Mouse (Mus musculus): ENCODE measurements around the gene Ddx18. TPM values are rescaled to one million over a fixed set of nuclear protein-coding genes. Genes with fewer than 3 reads are reported as not detected.

Ddx18 gene
- polyA plus RNA-seq, 1 experiment from 2014 or later, result 61.4 TPM

DNA sequence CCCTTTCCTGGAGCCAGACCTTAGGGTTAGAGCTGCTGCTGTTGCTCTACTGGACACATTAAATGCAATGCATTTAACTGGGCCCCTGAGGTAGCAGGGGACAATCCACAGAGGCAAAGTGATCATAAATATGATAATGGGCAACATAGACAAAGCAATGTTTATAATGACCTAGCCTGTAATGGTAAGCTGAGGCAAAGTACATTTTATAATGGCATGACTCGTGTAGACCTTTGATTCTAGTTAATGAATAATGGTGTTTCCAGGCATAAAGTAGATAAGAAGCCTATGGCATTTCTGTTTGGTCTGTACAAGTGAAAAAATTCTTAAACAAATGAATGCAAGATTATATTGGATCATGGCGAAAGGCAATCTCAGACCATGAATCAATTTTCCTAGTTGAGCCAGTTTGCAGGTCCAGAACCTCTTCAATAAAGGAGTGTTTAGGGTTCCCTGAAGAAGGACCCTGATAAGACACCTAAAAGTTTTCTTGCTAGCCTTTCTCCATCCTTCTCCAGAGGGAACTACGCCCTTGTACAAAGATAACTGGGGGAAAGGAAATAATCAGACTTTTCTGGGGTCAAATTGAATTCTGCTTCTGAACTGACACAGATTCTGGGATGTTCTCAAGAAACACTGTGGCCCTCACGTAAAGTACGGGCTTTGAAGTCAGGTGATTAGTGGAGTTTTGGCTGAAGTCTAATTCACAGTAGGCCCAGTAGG, 13.5 kb upstream of the Ddx18 start:
- 87% methylated on average over 5 of the region's 5 CpGs for WGBS
- ATAC-seq (ENCODE audit: low read depth), result no peak

DNA sequence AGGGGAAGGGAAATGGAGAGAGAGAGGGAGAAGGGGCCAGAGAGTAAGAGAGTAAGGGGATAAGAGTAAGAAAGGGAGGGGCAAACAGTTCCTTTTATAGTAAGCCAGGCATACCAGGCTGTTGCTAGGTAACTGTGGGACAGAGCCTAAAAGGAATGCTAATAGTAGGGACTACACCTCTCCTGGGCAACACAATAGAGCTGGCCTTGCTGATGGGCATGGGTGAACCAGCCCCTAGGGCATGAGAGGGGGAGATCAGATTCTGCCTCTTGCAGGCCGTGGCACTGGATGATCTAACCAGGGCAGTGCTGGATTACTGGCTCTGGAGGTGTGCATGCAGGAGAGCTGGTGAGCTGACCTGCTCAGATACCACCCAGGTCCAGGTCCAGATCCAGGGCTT, 9.7 kb upstream of the Ddx18 start:
- 18% methylated on average over 1 of the region's 1 CpGs for WGBS
- ATAC-seq (ENCODE audit: low read depth), result peak; percentile 33; the same call in 1 of the 2 replicates
- Histone ChIP-seq H3K27ac (replicated peaks; ENCODE audit: low read depth, low read length) (no peak overlapping the region), H3K4me2 (ENCODE audit: low read depth, low read length) (no peak overlapping the region), H3K4me3 (ENCODE audit: low read depth, low read length) (no peak overlapping the region), H3K27me3 (replicated peaks; ENCODE audit: control insufficient read depth, insufficient read depth, low read length) (no peaks in the 10 kb centered on the region), H3K9me3 (ENCODE audit: control insufficient read depth, low read length) (no peaks in the 10 kb centered on the region), H3K9ac (ENCODE audit: low read depth, low read length) (no peak overlapping the region), H3K36me3 (ENCODE audit: control insufficient read depth, insufficient read depth, low read length) (no peaks in the 10 kb centered on the region), H3K4me1 (ENCODE audit: control insufficient read depth, insufficient read depth, low read length) (no peaks in the 10 kb centered on the region)
- no peak for DNase-seq (ENCODE audit: low spot score)

More for the DNA sequence above, 13.5 kb upstream of the Ddx18 start:
- H3K36me3 ChIP-seq (ENCODE audit: control insufficient read depth, insufficient read depth, low read length), result no peaks in the 10 kb centered on the region
- H3K4me2 ChIP-seq (ENCODE audit: low read depth, low read length), result no peak overlapping the region
- no peak overlapping the region for H3K9ac ChIP-seq (ENCODE audit: low read depth, low read length)
- no peaks in the 10 kb centered on the region for H3K4me1 ChIP-seq (ENCODE audit: control insufficient read depth, insufficient read depth, low read length)
- H3K27me3 ChIP-seq (replicated peaks; ENCODE audit: control insufficient read depth, insufficient read depth, low read length), result no peaks in the 10 kb centered on the region
- no peaks in the 10 kb centered on the region for H3K9me3 ChIP-seq (ENCODE audit: control insufficient read depth, low read length)
- H3K27ac ChIP-seq (replicated peaks; ENCODE audit: low read depth, low read length), result no peak overlapping the region
- DNase-seq (ENCODE audit: low spot score), result no peak
- no peak overlapping the region for H3K4me3 ChIP-seq (ENCODE audit: low read depth, low read length)

DNA sequence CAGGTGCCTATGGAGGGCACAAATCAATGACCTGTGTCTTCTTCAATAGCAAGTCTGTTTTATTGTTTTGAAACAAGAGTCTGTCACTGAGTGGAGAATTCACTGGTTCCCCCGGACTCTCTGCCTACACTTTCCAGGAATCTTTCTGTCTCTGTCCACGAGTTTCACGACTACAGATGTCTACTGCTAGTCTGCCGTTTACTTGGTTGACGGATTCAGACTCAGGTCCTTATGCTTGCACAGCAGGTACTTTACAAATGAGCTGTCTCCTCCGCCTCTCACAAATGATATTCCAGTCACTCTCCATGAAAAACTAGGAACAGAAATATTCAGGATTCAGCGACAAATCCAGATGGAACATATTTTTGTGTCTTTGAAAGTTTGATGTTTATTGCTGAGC, 2.7 kb upstream of the Ddx18 start:
- no peak overlapping the region for H3K4me2 ChIP-seq (ENCODE audit: low read depth, low read length)
- H3K4me3 ChIP-seq (ENCODE audit: low read depth, low read length), result no peak overlapping the region
- ATAC-seq (ENCODE audit: low read depth) (no peak), DNase-seq (ENCODE audit: low spot score) (no peak)
- peaks cover 2% of the 10 kb centered on the region; the same call in 1 of the 2 replicates for H3K36me3 ChIP-seq (ENCODE audit: control insufficient read depth, insufficient read depth, low read length)
- H3K9ac ChIP-seq (ENCODE audit: low read depth, low read length), result no peak overlapping the region
- 80% methylated on average over 7 of the region's 7 CpGs for WGBS
- H3K27ac ChIP-seq (replicated peaks; ENCODE audit: low read depth, low read length), result no peak overlapping the region
- no peaks in the 10 kb centered on the region for H3K27me3 ChIP-seq (replicated peaks; ENCODE audit: control insufficient read depth, insufficient read depth, low read length)
- no peaks in the 10 kb centered on the region for H3K9me3 ChIP-seq (ENCODE audit: control insufficient read depth, low read length)
- H3K4me1 ChIP-seq (ENCODE audit: control insufficient read depth, insufficient read depth, low read length), result peaks cover 6% of the 10 kb centered on the region; the same call in 1 of the 2 replicates

DNA sequence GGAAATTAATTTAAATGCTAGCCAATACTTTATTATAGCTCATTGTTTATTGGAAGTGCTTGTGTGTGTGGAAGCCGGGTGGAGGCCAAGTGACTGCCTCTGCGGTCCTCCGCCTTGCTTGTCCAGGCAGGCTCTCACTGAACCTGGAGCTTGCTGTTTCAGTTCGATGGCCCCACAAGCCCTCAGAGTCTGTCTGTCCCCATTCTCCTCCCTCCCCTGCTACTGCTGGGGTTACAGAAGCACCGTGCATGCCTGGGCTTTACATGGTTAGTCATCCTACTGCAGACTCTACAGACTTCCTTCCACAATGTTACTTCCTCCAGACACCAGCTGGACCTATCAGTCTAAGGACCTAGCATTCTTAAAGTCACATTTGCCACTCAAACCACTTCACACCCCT, 9.9 kb downstream of the Ddx18 start:
- Histone ChIP-seq H3K27me3 (replicated peaks; ENCODE audit: control insufficient read depth, insufficient read depth, low read length) (no peaks in the 10 kb centered on the region), H3K4me1 (ENCODE audit: control insufficient read depth, insufficient read depth, low read length) (no peaks in the 10 kb centered on the region), H3K36me3 (ENCODE audit: control insufficient read depth, insufficient read depth, low read length) (peaks cover 87% of the 10 kb centered on the region), H3K9ac (ENCODE audit: low read depth, low read length) (no peak overlapping the region), H3K9me3 (ENCODE audit: control insufficient read depth, low read length) (no peaks in the 10 kb centered on the region), H3K27ac (replicated peaks; ENCODE audit: low read depth, low read length) (no peak overlapping the region), H3K4me3 (ENCODE audit: low read depth, low read length) (no peak overlapping the region), H3K4me2 (ENCODE audit: low read depth, low read length) (no peak overlapping the region)
- ATAC-seq (ENCODE audit: low read depth), result no peak
- 95% methylated on average over 5 of the region's 5 CpGs for WGBS
- DNase-seq (ENCODE audit: low spot score), result no peak

DNA sequence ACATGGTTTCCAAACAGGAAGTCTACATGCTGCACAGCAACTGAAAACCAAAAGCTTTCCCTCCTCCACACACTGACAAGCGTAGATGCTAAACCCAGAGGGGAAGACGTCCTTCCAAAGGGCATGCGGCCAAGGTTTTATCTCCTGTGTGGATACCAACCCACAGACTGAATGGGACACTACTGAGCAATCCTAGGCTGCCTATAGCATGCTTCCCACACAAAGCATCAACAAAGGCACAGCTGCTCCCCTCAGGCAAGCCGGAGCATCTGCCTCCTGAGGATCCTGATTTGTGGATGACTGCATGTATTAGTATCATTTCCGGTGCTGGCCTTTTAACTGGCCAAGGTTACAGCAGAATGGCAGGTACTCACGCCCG, 16.3 kb downstream of the Ddx18 start:
- Histone ChIP-seq H3K36me3 (ENCODE audit: control insufficient read depth, insufficient read depth, low read length) (peaks cover 45% of the 10 kb centered on the region), H3K27ac (replicated peaks; ENCODE audit: low read depth, low read length) (no peak overlapping the region), H3K9me3 (ENCODE audit: control insufficient read depth, low read length) (no peaks in the 10 kb centered on the region), H3K27me3 (replicated peaks; ENCODE audit: control insufficient read depth, insufficient read depth, low read length) (no peaks in the 10 kb centered on the region), H3K4me2 (ENCODE audit: low read depth, low read length) (no peak overlapping the region), H3K4me1 (ENCODE audit: control insufficient read depth, insufficient read depth, low read length) (no peaks in the 10 kb centered on the region), H3K9ac (ENCODE audit: low read depth, low read length) (no peak overlapping the region), H3K4me3 (ENCODE audit: low read depth, low read length) (no peak overlapping the region)
- whole genome bisulfite sequencing, result 80% methylated on average over 7 of the region's 7 CpGs
- ATAC-seq (ENCODE audit: low read depth) (no peak), DNase-seq (ENCODE audit: low spot score) (no peak)

DNA sequence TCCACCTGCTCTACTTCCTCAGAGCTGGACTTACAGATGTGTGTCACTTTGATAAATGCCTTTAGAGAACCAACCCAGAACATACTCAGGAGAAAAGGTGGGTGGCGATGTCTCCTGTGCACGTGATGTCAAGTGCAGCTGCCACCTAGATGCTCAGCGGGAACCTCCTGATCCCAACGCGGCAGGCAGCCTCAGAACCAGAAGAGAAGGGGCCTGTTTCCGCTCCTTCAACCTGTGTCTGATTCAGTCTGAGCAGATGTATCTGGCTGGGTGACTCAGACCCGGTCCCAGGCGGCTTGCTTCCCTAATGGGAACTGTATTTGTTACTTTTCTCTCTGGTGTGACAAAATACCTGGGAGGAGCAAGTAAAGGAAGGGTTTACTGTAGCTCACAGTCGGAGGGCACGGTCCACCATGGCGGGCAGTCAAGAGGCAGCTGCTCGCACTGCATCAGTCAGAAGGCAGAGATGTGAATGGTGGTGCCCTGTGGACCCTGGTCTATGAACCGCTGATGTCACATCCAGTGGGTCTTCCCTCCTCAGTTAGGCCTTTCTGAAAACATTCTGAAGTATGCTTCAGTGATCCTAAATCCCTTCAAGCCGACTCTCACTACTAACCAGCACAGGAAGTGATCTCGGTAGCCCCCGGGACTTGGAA, 16.9 kb downstream of the Ddx18 start:
- no peak for DNase-seq (ENCODE audit: low spot score)
- H3K36me3 ChIP-seq (ENCODE audit: control insufficient read depth, insufficient read depth, low read length), result peaks cover 40% of the 10 kb centered on the region
- H3K9ac ChIP-seq (ENCODE audit: low read depth, low read length), result no peak overlapping the region
- no peaks in the 10 kb centered on the region for H3K9me3 ChIP-seq (ENCODE audit: control insufficient read depth, low read length)
- WGBS, result 84% methylated on average over 16 of the region's 16 CpGs
- no peak overlapping the region for H3K4me3 ChIP-seq (ENCODE audit: low read depth, low read length)
- H3K27ac ChIP-seq (replicated peaks; ENCODE audit: low read depth, low read length), result no peak overlapping the region
- no peak overlapping the region for H3K4me2 ChIP-seq (ENCODE audit: low read depth, low read length)
- H3K27me3 ChIP-seq (replicated peaks; ENCODE audit: control insufficient read depth, insufficient read depth, low read length), result no peaks in the 10 kb centered on the region
- no peak for ATAC-seq (ENCODE audit: low read depth)
- no peaks in the 10 kb centered on the region for H3K4me1 ChIP-seq (ENCODE audit: control insufficient read depth, insufficient read depth, low read length)

DNA sequence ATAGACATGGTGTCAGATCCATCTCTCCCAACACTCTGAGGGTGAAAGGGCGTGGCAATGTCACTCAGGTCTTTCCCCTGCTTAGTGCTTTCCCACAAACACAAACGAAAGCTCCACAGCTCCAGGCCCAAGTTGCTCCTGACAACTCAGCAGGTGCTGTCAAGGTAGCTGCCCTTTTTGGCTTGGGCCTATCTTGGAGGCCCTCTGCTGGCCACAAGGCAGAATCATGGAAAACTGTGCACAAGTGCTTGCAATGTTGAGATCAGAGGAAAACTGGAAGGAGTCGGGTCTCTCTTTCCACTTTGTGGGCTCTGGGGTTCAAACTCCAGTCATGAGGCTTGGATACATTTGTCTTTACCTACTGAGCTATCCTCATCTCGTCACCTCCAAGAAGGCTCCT, 18.3 kb downstream of the Ddx18 start:
- H3K27me3 ChIP-seq (replicated peaks; ENCODE audit: control insufficient read depth, insufficient read depth, low read length), result no peaks in the 10 kb centered on the region

DNA sequence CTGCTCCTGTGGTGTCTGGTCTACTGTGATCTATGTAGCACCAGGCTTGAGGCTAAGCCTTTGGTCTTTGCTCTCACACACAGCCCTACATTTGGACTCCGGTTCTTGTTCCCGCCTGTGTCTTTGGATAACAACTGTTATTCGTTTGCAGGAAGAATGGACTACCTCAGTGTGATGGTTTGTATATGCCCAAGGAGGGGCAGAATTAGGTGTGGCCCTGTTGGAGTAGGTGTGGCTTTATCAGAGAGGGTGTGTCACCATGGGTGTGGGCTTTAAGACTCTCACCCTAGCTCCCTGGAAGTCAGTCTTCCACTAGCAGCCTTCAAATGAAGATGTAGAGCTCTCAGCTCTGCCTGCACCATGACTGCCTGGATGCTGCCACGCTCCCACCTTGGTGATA, 19.1 kb downstream of the Ddx18 start:
- no peaks in the 10 kb centered on the region for H3K27me3 ChIP-seq (replicated peaks; ENCODE audit: control insufficient read depth, insufficient read depth, low read length)
- 90% methylated on average over 4 of the region's 4 CpGs for WGBS
- no peaks in the 10 kb centered on the region for H3K4me1 ChIP-seq (ENCODE audit: control insufficient read depth, insufficient read depth, low read length)
- H3K27ac ChIP-seq (replicated peaks; ENCODE audit: low read depth, low read length), result no peak overlapping the region
- no peak overlapping the region for H3K9ac ChIP-seq (ENCODE audit: low read depth, low read length)
- no peak overlapping the region for H3K4me2 ChIP-seq (ENCODE audit: low read depth, low read length)
- no peak for DNase-seq (ENCODE audit: low spot score)
- peaks cover 27% of the 10 kb centered on the region for H3K36me3 ChIP-seq (ENCODE audit: control insufficient read depth, insufficient read depth, low read length)
- H3K9me3 ChIP-seq (ENCODE audit: control insufficient read depth, low read length), result no peaks in the 10 kb centered on the region
- no peak for ATAC-seq (ENCODE audit: low read depth)
- no peak overlapping the region for H3K4me3 ChIP-seq (ENCODE audit: low read depth, low read length)

More for the DNA sequence above, 18.3 kb downstream of the Ddx18 start:
- no peak for DNase-seq (ENCODE audit: low spot score)
- no peak for ATAC-seq (ENCODE audit: low read depth)
- H3K9me3 ChIP-seq (ENCODE audit: control insufficient read depth, low read length), result no peaks in the 10 kb centered on the region
- H3K4me1 ChIP-seq (ENCODE audit: control insufficient read depth, insufficient read depth, low read length), result no peaks in the 10 kb centered on the region
- H3K4me2 ChIP-seq (ENCODE audit: low read depth, low read length), result no peak overlapping the region
- no peak overlapping the region for H3K9ac ChIP-seq (ENCODE audit: low read depth, low read length)
- WGBS, result 76% methylated on average over 4 of the region's 4 CpGs
- H3K36me3 ChIP-seq (ENCODE audit: control insufficient read depth, insufficient read depth, low read length), result peaks cover 32% of the 10 kb centered on the region
- no peak overlapping the region for H3K4me3 ChIP-seq (ENCODE audit: low read depth, low read length)
- no peak overlapping the region for H3K27ac ChIP-seq (replicated peaks; ENCODE audit: low read depth, low read length)

DNA sequence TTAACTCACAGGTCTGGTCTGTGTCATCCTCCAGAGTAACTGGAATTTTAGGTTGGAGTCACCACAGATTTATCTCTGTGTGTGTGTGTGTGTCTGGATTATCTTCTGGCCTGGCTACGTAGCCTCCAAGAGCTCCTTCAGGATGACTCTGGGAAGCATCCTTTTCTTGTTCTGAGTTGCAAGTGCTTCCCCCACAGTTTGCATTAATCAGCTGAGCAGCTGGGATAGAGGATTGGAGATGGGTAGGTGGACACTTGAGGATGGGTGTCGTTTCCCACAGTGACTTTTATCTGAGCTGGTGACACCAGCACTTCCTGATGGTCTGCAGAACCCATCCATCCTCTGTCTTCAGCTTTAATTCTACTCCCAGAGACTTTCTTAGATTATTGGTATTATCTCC, 20.9 kb downstream of the Ddx18 start:
- Histone ChIP-seq H3K36me3 (ENCODE audit: control insufficient read depth, insufficient read depth, low read length) (peaks cover 13% of the 10 kb centered on the region), H3K9me3 (ENCODE audit: control insufficient read depth, low read length) (no peaks in the 10 kb centered on the region), H3K27me3 (replicated peaks; ENCODE audit: control insufficient read depth, insufficient read depth, low read length) (no peaks in the 10 kb centered on the region), H3K4me2 (ENCODE audit: low read depth, low read length) (no peak overlapping the region), H3K27ac (replicated peaks; ENCODE audit: low read depth, low read length) (no peak overlapping the region), H3K4me1 (ENCODE audit: control insufficient read depth, insufficient read depth, low read length) (no peaks in the 10 kb centered on the region), H3K4me3 (ENCODE audit: low read depth, low read length) (no peak overlapping the region), H3K9ac (ENCODE audit: low read depth, low read length) (no peak overlapping the region)
- ATAC-seq (ENCODE audit: low read depth), result no peak
- 77% methylated on average over 2 of the region's 2 CpGs for WGBS
- DNase-seq (ENCODE audit: low spot score), result no peak
